Mouse (Mus musculus): ENCODE data around the gene Ctsa.
"Not testable (repeated sequence)": the region's sequence is repeated elsewhere in the genome, so short reads cannot be mapped to it uniquely, and the experiment has no call there.

Gene Ctsa

DNA sequence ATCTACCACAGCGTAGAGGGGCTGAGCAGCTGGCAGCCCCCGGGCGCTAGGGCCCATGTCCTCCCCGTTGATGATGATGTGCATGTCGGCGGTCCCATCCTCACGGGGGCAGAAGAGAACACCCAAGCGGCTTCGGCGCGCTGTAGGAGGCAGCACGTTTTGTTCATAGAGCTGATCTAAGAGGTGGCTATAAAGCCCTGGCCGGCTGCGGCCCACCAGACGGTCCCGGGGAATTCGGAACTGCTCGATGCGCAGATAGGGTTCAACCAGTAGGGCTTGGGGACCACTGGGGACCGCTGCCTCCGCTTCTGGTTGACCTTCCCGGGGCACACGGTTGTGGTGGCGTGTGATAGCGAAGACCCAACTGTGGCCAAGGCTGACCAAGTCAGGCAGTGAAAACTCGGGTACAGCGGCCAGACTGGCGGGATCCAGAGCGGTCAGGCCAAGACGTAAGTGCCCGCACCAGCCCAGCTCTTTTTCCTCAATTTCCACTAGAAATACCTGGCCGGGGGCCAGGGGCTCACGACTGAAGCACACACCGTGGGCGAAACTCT lies at the start of gene Ctsa:
Gene Ctsa (plus strand): TSS at position 126 of the 554 bp plus-strand sequence.
- peak; percentile 69 for DNase-seq (ENCODE audit: low read depth, low spot score)

DNA sequence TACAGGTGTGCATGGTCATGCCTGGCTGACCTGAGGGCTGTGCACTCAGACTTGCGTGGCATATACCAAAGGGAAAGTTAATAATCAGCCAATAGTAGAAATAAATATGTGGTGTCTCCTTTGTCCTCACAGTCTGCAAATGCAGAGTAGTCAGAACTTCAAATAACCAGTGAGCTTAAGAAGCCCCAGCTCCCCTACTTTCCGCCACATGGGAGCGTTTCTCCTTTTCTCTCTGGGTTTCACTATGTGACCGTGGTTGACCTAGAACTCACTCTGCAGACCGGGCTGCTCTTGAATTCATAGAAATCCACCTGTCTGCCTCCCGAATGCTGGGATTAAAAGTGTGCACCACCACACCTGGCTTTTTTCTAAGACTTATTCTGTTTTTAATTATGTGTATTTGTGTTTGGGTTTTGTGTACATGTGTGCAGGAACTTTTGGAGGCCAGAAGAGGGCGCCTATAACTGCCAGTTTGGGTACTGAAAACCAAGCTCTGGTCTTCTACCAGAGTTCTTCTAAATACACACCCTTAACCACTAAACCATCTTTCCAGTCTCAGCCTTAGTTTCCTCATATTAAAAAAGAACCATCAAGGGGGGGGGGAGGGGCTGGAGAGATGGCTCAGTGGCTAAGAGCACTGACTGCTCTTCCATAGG lies 48.6 kb upstream of the Ctsa start:
- DNase-seq (ENCODE audit: low read depth, low spot score): no peak

DNA sequence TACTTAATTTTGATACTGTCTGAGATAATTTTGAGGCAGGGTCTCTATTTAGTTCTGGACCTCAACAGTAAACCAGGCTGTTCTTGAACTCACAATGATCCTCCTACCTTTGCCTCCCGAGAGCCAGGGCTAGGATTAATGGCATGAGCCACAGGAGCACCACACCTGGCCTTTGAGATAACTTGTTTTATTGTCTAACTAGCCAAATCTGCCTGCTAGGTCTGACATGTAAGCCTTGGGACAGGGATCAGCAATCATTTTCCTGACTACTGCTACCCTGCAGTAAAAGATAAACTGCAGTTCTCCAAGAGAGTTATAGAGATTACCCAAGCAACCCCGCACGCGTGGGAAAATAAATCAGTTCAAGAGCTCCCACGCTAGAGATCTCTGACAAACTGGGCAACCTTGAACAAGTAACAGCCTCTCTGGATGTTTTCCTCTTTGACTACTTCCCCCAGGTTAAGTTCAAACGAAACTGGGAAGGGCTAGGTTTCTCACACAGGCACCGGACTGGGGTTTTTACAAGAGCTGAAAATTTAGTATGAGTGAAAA lies 47.7 kb upstream of the Ctsa start:
- no peak for DNase-seq (ENCODE audit: low read depth, low spot score)

DNA sequence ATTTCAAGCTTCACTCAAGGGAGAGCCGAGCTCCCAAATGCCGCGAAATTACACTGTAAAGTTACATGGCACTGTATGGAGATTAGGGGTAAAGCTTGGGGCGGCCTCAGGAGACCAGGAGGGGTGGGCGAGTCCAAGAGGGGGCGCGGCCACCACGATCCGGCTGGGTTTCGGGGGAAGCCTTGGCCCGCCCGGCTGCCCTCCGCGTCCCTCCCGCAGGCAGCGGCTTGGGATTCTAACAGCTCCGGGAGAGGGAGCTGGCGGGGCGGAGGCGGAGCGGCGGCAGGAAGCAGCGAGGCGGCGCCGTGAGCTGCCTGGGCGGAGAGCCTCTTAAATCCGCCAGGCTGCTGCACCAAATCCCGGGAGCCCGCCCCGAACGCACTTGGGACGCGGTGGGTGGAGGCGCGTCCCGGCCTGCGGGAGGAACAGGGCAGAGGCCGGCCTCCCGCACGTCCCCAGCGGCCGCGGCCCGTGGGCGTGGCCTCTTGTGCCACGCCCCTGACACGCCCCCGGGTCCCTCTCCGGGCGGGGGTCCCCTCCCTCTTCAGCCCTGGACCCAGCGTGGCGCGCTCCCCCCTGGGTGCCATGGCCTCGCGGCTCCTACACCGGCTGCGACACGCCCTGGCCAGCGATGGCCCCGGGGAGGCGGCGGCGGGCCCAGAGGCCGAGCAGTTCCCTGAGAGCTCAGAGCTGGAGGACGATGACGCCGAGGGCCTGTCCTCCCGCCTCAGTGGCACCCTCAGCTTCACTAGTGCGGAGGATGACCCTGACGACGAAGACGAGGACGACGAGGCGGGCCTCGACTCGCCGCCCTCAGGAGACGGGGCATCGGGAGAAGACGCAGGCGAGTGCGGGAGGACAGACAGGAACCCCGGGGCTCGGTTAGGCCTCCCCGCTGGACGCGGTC lies 46.9 kb upstream of the Ctsa start, which contains the start of gene Snx21:
Gene Snx21 (plus strand): TSS at position 343 of the 907 bp plus-strand sequence.
- peak; percentile 84 for DNase-seq (ENCODE audit: low read depth, low spot score)

DNA sequence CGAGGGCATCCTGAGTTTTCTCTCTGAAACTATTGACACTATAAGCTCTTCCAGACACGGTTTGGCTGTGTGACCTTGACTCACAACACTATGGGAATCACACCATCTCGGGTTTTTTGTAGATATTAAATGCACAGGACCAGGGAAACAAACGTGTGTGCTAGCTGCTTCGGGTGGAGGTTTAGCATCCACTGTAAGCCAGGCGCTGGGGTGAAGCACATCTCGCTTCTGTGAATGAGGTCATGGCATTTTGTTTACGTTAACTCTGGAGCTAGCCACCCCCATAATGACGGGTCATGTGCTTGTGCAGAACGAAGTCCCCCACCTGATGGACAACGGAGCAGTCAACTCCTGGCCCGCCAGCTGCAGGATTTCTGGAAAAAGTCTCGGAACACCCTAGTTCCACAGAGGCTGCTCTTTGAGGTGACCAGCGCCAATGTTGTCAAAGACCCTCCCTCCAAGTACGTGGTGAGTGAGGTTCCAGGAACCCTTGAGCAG lies 46.2 kb upstream of the Ctsa start:
- no peak for DNase-seq (ENCODE audit: low read depth, low spot score)

DNA sequence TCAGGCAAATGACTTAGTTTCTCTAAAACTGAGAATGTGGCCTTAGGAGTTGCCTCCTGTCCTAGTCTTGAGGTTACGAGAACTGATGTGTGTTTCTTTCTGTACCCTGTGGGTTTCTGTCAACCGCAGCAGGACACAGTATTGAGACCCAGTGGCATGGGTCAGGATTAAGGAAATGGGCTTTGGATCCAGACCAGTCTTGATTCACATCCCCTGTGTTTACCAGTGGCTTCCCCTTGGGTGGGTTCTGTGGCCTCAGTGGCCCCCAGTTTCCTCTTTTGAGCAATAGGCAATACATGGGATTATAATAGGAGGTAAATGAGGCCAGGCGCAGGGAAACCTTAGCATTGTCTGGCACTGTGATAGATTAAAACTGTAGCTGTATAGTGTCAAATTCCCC lies 45.6 kb upstream of the Ctsa start:
- DNase-seq (ENCODE audit: low read depth, low spot score): no peak

DNA sequence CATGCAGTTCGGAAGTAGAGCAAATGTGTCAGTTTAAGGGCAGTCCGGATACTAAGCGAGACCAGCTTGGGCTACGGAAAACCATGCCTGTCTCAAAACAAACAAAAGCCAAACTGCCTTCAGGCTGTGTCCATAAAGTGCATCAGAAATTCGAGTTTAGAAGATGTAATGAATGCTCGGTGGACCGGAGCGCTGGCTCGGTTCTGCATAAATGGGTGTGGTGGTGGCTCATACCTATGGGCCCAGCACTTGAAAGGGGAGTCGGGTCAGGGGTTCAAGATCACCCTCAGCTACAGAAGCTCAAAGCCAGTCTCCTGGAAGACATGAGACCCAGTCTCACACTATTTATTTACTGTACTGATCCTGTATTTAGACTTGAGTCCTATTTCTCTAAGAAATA lies 44.9 kb upstream of the Ctsa start:
- DNase-seq (ENCODE audit: low read depth, low spot score): no peak

DNA sequence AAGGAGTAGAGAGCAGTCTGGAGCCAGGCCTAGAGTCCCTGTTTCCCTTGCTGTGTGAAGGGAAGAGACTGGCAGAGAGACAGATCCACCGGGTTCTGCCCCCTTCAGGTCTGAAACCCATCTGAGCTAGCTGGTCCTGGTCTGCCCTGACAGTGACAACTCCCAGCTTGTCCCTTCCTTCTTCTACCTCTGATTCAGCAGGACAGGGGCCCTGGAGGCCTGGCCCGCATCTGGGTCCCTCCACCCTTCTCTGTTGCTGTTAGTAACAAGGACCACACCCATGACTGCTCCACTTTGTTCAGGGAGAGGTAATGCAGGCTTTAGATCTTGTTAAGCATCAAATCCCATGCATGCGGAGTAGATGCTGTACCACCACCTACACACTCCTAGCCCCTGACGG lies 44.3 kb upstream of the Ctsa start:
- no peak for DNase-seq (ENCODE audit: low read depth, low spot score)

DNA sequence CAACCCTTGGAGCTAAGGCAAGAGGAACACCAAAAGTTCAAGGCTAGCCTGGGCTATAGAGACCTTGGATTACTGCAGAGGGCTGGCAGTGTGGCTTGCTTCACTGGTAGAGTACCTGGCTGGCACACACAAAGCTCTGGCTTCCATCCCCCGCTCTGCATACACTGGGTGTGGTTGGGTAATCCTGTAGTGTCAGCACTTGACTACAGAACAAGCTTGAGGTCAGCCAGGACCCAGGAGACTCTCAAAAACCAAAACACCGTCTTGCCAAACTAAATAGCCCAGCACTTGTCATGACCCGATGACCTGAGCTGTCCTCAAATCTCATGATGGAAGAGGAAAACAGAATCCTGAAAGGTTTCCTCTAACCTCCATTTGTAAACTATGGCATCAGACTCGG lies 42.2 kb upstream of the Ctsa start:
- DNase-seq (ENCODE audit: low read depth, low spot score): no peak

DNA sequence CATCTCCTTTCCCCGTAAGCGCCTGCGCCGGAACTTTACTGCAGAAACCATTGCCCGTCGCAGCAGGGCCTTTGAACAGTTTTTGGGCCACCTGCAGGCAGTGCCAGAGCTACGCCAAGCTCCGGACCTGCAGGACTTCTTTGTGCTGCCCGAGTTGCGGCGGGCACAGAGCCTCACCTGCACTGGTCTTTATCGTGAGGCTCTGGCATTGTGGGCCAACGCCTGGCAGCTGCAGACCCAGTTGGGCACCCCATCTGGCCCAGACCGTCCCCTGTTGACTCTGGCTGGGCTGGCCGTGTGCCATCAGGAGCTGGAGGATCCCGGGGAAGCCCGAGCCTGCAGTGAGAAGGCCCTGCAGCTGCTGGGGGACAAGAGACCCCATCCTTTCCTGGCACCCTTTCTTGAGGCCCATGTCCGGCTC lies 40.8 kb upstream of the Ctsa start:
- DNase-seq (ENCODE audit: low read depth, low spot score): no peak

DNA sequence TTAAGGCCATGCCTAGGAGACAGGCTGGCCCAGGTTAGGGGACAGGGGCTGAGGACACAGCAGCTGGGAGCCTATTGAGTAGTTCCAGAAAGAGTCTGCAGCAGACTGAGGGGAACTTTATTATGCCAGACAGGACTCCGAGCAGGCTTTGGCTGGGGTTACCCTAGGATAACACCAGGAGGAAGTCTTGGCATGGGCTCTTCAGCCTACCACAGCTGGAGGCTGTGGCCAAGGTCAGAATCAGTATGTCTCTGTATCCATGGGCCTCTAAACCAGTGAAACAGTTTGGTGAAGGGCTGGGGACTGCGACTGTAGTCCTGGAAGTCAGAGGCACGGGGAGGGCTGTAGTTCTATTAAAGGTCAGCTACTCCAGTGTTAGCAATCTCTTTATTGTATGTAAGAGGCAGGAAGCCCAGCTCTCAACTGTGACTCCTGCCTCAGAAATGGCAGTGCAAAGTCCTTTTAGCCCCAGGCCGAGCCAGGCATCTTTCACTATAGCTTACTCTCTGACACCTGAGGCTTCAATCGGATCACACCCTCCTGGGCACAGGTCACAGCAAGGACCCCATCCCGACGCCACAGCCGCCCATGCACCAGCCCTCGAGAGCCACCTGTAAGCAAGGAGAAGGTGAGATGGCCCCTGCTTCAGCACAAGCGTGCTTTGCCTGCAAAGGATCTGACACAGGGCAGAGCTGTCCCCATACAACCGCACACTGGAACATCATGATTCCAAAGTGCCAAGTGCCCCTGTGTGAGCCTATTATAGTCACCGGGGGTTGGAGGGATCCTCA lies 40.1 kb upstream of the Ctsa start:
- no peak for DNase-seq (ENCODE audit: low read depth, low spot score)

DNA sequence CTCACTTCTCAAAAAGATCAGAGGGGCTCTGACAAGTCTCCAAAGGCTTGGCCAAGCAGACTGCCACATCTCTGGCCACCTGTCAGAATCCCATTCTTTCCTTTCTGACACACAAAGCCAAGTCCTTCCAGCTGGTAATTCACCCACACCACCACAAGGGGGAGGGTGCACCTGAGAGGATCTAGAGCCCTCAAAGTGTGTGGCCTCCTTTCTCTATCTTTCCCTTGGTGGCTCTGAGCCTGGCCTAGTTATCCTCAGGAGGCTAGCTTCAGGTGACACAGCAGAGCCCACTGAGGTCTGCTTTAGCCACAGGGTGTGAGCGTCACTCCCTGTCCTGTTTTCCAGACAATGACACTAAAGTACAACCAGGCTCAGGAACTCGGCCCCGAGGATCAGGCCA lies 39.4 kb upstream of the Ctsa start:
- no peak for DNase-seq (ENCODE audit: low read depth, low spot score)

DNA sequence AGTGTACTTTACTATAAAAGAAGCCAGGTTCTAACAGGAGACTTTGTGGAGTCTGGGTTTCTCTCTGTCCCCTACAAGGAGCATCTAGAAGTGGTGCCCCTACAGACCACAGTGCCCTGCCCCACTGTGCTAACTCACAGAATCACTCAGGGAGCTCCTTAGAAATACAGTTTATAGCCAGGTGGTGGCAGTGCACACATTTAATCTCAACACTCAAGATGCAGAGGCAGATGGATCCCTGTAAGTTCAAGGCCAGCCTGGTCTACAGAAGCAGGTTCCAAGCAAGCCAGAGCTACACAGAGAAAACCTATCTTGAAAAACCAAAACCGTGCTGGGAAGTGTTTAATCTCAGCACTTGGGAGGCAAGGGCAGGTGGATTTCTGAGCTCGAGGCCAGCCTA lies 38.9 kb upstream of the Ctsa start:
- DNase-seq (ENCODE audit: low read depth, low spot score): no peak

DNA sequence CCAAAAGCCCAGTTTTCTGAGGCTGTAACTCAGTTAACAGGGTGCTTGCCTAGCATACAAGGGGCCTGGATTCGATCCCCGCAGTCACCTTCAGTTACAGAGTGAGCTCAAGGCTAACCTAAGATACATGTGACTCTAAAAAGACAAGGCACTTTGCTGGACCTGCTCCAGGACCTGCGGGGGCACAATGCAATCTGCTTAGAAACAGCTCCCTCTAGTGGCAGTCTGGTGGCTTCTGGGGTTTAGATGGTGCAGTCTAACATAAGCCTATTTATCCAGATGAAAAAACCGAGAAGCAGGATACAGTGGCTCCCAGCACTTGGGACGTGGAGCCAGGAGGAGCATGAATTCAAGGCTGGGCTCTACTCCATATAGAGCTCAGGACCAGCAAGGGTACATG lies 38.4 kb upstream of the Ctsa start:
- DNase-seq (ENCODE audit: low read depth, low spot score): peak; percentile 91

DNA sequence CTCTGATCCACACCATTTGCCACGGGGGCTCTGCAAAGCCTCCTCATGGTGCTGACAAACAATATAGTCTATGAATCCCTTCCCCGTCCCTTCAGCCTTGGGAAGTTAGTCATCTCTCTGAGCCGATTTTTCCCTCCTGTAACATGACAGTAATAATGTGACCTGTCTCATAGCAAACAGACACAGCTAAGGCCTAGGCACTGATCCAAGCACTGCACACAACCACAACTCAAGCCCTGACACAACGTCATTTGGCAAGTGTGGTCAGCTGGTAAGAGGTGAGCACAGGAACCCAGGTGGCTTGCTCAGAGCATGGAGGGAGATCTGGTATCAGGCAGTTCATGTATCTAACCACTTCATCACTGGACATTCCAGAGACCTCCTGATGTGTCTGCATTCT lies 36.8 kb upstream of the Ctsa start:
- DNase-seq (ENCODE audit: low read depth, low spot score): no peak

DNA sequence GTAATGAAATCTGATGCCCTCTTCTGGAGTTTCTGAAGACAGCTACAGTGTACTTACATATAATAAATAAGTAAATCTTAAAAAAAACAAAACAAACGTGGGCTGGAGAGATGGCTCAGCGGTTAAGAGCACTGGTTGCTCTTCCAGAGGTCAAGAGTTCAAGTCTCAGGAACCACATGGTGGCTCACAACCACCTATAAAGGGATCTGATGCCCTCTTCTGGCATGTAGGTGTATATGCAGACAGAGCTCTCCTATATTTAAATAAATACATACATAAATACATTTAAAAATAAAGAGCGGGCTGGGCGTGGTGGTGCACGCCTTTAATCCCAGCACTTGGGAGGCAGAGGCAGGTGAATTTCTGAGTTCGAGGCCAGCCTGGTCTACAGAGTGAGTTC lies 34.1 kb upstream of the Ctsa start:
- not testable (repeated sequence) for DNase-seq (ENCODE audit: low read depth, low spot score)

DNA sequence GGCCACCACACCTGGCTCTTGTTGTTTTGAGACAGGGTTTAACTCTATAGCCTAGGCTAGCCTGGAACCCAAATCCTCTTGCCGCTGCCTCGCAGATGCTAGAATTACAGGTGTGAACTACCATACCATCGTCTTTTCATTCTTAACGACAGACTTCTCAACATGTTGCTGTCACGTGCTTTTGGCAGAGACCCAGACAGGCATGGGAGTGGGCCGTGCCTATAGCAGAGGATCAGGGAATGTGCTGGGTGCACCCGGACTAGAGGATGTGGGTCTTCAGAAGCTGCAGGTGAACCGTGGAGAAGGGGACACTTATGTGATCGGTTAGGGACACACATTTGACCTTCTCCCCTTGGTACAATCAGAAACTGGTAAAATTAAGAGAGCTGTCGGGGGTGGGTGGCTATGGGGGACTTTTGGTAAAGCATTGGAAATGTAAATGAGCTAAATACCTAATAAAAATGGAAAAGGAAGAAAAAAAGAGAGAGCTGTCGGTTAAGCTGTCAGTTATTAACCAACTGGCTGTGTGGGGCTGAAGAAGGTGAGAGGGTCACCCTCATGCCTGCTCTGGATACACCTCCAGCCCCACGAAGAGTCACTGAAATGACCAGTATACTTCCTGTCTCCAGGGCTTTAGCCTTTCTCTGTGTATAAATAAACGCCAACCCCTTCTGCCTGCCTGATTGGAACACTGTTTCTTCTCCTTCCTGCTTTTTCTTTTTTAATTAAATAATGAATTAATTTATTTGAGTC lies 32.2 kb upstream of the Ctsa start:
- DNase-seq (ENCODE audit: low read depth, low spot score): no peak

DNA sequence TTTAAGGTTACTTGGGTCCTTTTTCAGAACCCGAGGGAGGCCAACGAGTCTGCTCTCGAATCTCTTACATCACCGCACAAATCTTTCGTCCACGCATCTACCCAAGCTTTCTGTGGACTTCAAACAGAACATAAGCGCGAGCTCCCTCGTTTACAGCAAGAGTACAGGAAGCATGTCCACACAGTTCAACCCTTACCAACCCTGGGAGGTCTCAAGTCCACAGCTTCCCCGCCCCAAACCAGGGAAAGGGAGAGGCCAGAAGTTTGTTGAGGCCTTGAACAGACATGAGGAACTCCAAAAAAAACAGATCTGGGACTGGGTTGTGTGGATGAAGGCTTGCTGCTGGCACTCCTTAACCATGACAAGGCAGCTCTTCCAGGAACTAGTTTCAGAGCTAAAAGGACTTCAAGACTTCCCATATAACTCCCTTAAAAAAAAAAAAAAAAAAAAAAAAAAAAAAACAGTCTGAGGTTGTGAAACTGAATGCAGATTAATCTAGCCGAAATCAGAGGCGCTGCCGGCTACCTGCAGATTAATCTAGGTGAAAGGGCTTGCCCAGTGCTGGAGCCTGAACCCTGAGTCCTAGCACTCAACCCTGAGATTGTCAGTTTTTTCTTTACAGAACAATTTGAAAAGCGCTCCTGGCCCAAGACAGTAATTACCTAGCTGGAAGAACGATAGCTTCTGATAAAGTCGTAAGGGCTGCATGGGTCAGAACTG lies 29.3 kb upstream of the Ctsa start:
- DNase-seq (ENCODE audit: low read depth, low spot score): no peak

DNA sequence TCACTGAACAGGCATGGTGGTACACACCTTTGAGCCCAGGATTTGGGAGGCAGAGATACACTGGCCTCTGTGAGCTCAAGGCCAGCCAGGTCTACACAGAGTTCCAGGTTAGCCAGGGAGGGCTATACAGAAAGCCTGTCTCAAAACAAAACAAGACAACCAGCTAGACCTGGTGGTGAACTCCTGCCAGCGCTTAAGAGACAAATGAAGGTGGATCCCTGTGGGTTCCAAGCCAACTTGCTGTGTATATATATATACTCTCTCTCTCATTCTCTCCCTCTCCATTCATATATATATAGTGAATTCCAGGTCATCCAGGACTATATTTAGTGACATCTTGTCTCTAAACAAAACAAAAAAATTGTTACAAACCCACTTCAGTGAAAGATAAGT lies 28.8 kb upstream of the Ctsa start:
- no peak for DNase-seq (ENCODE audit: low read depth, low spot score)

Measured in retina, postnatal 7 days (tissue).